Mouse (Mus musculus): ENCODE data around the gene Clpp. TPM values are rescaled to one million over a fixed set of nuclear protein-coding genes. Genes with fewer than 3 reads are reported as not detected.

Clpp gene
- total and polyA plus RNA-seq, 2 experiments from 2014 or later = 150 to 163 TPM

- no peak for DNase-seq (ENCODE audit: low spot score)
- no peak for TF ChIP-seq CTCF (IDR thresholded peaks at IDR 0.05; ENCODE audit: low read depth)
- H3K9me3 ChIP-seq (ENCODE audit: low read length) = no peaks in the 10 kb centered on the region
These were observed 27.3 kb upstream of the Clpp start for GRCm38 (mm10) chr17:56962642-56963405.

GRCm38 (mm10) chr17:56963646-56964045 lies 26.5 kb upstream of the Clpp start:
- TF ChIP-seq CTCF (IDR thresholded peaks at IDR 0.05; ENCODE audit: low read depth) = no peak
- 80% methylated on average over 6 of the region's 6 CpGs for WGBS
- H3K4me1 ChIP-seq (ENCODE audit: insufficient read depth, low read length) = no peaks in the 10 kb centered on the region

More at GRCm38 (mm10) chr17:56962642-56963405, 27.3 kb upstream of the Clpp start:
- no peak overlapping the region for H3K9ac ChIP-seq (replicated peaks; ENCODE audit: low read length)
- H3K27ac ChIP-seq = no peak overlapping the region
- no peaks in the 10 kb centered on the region for H3K27me3 ChIP-seq (ENCODE audit: insufficient read depth, low read length)
- no peaks in the 10 kb centered on the region for H3K4me1 ChIP-seq (ENCODE audit: insufficient read depth, low read length)
- ATAC-seq = no peak
- H3K4me2 ChIP-seq (ENCODE audit: low read depth, low read length) = no peak overlapping the region
- no peak overlapping the region for H3K4me3 ChIP-seq (ENCODE audit: low read length)
- WGBS = 84% methylated on average over 5 of the region's 5 CpGs
- H3K36me3 ChIP-seq (ENCODE audit: insufficient read depth, low read length) = no peaks in the 10 kb centered on the region

DNA sequence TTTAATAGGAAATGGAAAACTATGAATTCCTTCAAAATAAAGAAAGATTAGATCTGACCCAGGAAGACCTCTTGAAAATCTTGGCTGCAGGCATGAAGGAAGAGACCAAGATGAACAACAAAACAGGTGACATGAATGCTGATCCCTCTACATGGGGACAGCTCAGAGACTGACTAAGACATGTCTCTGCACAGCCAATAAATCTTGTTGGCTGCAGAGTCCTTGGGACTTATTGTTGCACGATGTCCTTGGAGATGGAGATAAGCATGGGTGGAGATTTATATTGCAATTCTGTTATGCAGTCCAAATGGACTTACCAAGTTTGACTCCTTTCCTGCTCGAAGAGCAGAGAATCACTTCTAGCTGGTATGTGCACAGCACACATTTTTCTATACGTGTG lies 20.8 kb upstream of the Clpp start:
- Histone ChIP-seq H3K4me3 (ENCODE audit: low read length) (no peak overlapping the region), H3K36me3 (ENCODE audit: insufficient read depth, low read length) (no peaks in the 10 kb centered on the region), H3K9ac (replicated peaks; ENCODE audit: low read length) (no peak overlapping the region), H3K27me3 (ENCODE audit: insufficient read depth, low read length) (no peaks in the 10 kb centered on the region), H3K4me2 (ENCODE audit: low read depth, low read length) (no peak overlapping the region), H3K27ac (no peak overlapping the region), H3K4me1 (ENCODE audit: insufficient read depth, low read length) (no peaks in the 10 kb centered on the region), H3K9me3 (ENCODE audit: low read length) (no peaks in the 10 kb centered on the region)
- 72% methylated on average over 3 of the region's 3 CpGs for WGBS
- DNase-seq (ENCODE audit: low spot score) (no peak), ATAC-seq (no peak)
- TF ChIP-seq CTCF (IDR thresholded peaks at IDR 0.05; ENCODE audit: low read depth) = no peak

More at GRCm38 (mm10) chr17:56963646-56964045, 26.5 kb upstream of the Clpp start:
- no peak overlapping the region for H3K27ac ChIP-seq
- no peak for ATAC-seq
- DNase-seq (ENCODE audit: low spot score) = no peak
- H3K4me2 ChIP-seq (ENCODE audit: low read depth, low read length) = no peak overlapping the region
- H3K9ac ChIP-seq (replicated peaks; ENCODE audit: low read length) = no peak overlapping the region
- H3K9me3 ChIP-seq (ENCODE audit: low read length) = no peaks in the 10 kb centered on the region
- no peak overlapping the region for H3K4me3 ChIP-seq (ENCODE audit: low read length)
- H3K36me3 ChIP-seq (ENCODE audit: insufficient read depth, low read length) = no peaks in the 10 kb centered on the region
- no peaks in the 10 kb centered on the region for H3K27me3 ChIP-seq (ENCODE audit: insufficient read depth, low read length)

- no peak for ATAC-seq
- Histone ChIP-seq H3K4me2 (ENCODE audit: low read depth, low read length) (no peak overlapping the region), H3K9me3 (ENCODE audit: low read length) (no peaks in the 10 kb centered on the region), H3K4me3 (ENCODE audit: low read length) (no peak overlapping the region), H3K27ac (no peak overlapping the region), H3K4me1 (ENCODE audit: insufficient read depth, low read length) (no peaks in the 10 kb centered on the region), H3K9ac (replicated peaks; ENCODE audit: low read length) (no peak overlapping the region), H3K27me3 (ENCODE audit: insufficient read depth, low read length) (no peaks in the 10 kb centered on the region), H3K36me3 (ENCODE audit: insufficient read depth, low read length) (no peaks in the 10 kb centered on the region)
- 60% methylated on average over 5 of the region's 5 CpGs for WGBS
- no peak for TF ChIP-seq CTCF (IDR thresholded peaks at IDR 0.05; ENCODE audit: low read depth)
- DNase-seq (ENCODE audit: low spot score) = no peak
These were observed 20.0 kb upstream of the Clpp start for GRCm38 (mm10) chr17:56970081-56970480.

GRCm38 (mm10) chr17:56973956-56974707 lies 16.0 kb upstream of the Clpp start:
- Histone ChIP-seq H3K36me3 (ENCODE audit: insufficient read depth, low read length) (no peaks in the 10 kb centered on the region), H3K4me3 (ENCODE audit: low read length) (no peak overlapping the region), H3K4me2 (ENCODE audit: low read depth, low read length) (no peak overlapping the region), H3K9ac (replicated peaks; ENCODE audit: low read length) (no peak overlapping the region), H3K4me1 (ENCODE audit: insufficient read depth, low read length) (no peaks in the 10 kb centered on the region), H3K27ac (no peak overlapping the region), H3K9me3 (ENCODE audit: low read length) (no peaks in the 10 kb centered on the region), H3K27me3 (ENCODE audit: insufficient read depth, low read length) (no peaks in the 10 kb centered on the region)
- ATAC-seq (no peak), DNase-seq (ENCODE audit: low spot score) (no peak)
- 67% methylated on average over 12 of the region's 14 CpGs for WGBS
- no peak for TF ChIP-seq CTCF (IDR thresholded peaks at IDR 0.05; ENCODE audit: low read depth)

GRCm38 (mm10) chr17:56974708-56975240 lies 15.3 kb upstream of the Clpp start:
- no peaks in the 10 kb centered on the region for H3K36me3 ChIP-seq (ENCODE audit: insufficient read depth, low read length)
- no peak overlapping the region for H3K4me3 ChIP-seq (ENCODE audit: low read length)
- ATAC-seq = no peak
- H3K4me2 ChIP-seq (ENCODE audit: low read depth, low read length) = no peak overlapping the region
- no peaks in the 10 kb centered on the region for H3K4me1 ChIP-seq (ENCODE audit: insufficient read depth, low read length)
- no peaks in the 10 kb centered on the region for H3K27me3 ChIP-seq (ENCODE audit: insufficient read depth, low read length)
- H3K9me3 ChIP-seq (ENCODE audit: low read length) = no peaks in the 10 kb centered on the region
- no peak overlapping the region for H3K27ac ChIP-seq
- no peak overlapping the region for H3K9ac ChIP-seq (replicated peaks; ENCODE audit: low read length)
- 77% methylated on average over 5 of the region's 5 CpGs for WGBS
- no peak for DNase-seq (ENCODE audit: low spot score)
- TF ChIP-seq CTCF (IDR thresholded peaks at IDR 0.05; ENCODE audit: low read depth) = no peak

All from hindbrain, postnatal 0 days (tissue).